Mouse (Mus musculus) cerebellum, adult (tissue): ENCODE data around the gene Oas1g.

Experiments
- ATAC-seq: cut with Nextera tagmentation; 2 replicates; pipeline ENCODE4 v1.9.2; 2017; ENCODE audit warnings: mild to moderate bottlenecking, moderate library complexity, mixed read lengths; ENCODE audit not compliant: insufficient number of reproducible peaks, low FRiP score, low TSS enrichment

Gene Oas1g

GRCm38 (mm10) chr5:120833335-120834280 lies 53.8 kb downstream of the Oas1g start:
- no peak for ATAC-seq

- ATAC-seq = no peak
These were observed 56.4 kb downstream of the Oas1g start for GRCm38 (mm10) chr5:120831031-120831430.
